Mouse (Mus musculus) intestine, embryonic 14.5 days (tissue): ENCODE data around the gene Pds5b. TPM values are rescaled to one million over a fixed set of nuclear protein-coding genes. Genes with fewer than 3 reads are reported as not detected.

ENCODE experiments used
- ATAC-seq: fragments of 200-750 bp; cut with Nextera tagmentation; replicated peaks from 2 replicates; pipeline ENCODE4 v1.8.0; 2017; ENCODE audit warnings: low read depth, moderate number of reproducible peaks, moderate TSS enrichment, moderate library complexity; ENCODE audit not compliant: low FRiP score, low TSS enrichment
- DNase-seq: peaks from one replicate; pipeline ENCODE4 v3.0.0-alpha.2; 2018; ENCODE audit warnings: low spot score
- H3K27ac ChIP-seq: fragments of 300-500 bp; sonication (generic); 2 replicates; pipeline ENCODE4 v1.5.1; 2014; ENCODE audit warnings: low read depth, mild to moderate bottlenecking, control low read depth
- H3K27me3 ChIP-seq: fragments of 300-500 bp; sonication (generic); replicated peaks from 2 replicates; pipeline ENCODE4 v1.6.1; 2014; ENCODE audit warnings: low read length, control low read depth; ENCODE audit not compliant: control insufficient read depth, insufficient read depth
- H3K36me3 ChIP-seq: fragments of 300-500 bp; sonication (generic); 2 replicates; pipeline ENCODE4 v1.6.1; 2014; ENCODE audit warnings: low read length, control low read depth; ENCODE audit not compliant: control insufficient read depth, insufficient read depth
- H3K4me1 ChIP-seq: fragments of 300-500 bp; sonication (generic); replicated peaks from 2 replicates; pipeline ENCODE4 v1.6.1; 2014; ENCODE audit warnings: low read length, control low read depth, mixed read lengths; ENCODE audit not compliant: control insufficient read depth, insufficient read depth
- H3K4me2 ChIP-seq: fragments of 300-500 bp; sonication (generic); 2 replicates; pipeline ENCODE4 v1.6.1; 2014; ENCODE audit warnings: low read length
- H3K4me3 ChIP-seq: fragments of 300-500 bp; sonication (generic); 2 replicates; pipeline ENCODE4 v1.5.1; 2014; ENCODE audit warnings: low read depth, low read length, control low read depth, mixed read lengths
- H3K9ac ChIP-seq: fragments of 300-500 bp; sonication (generic); 2 replicates; pipeline ENCODE4 v1.6.1; 2014; ENCODE audit warnings: mild to moderate bottlenecking, low read length
- H3K9me3 ChIP-seq: fragments of 300-500 bp; sonication (generic); 2 replicates; pipeline ENCODE4 v1.6.1; 2016; ENCODE audit warnings: low read length, control low read depth; ENCODE audit not compliant: control insufficient read depth
- WGBS: fragments of 180-500 bp; shearing (Covaris S2); extraction: QIAGEN DNeasy Blood & Tissue Kit; methylation state at CpG from one replicate; pipeline ENCODE4 v1.1.7; 2014; 5-methylcytosine and 5-hydroxymethylcytosine counted together
- polyA plus RNA-seq: library from polyadenylated mRNA; unstranded; fragments of >200 nt; fragmentation: Nextera tagmentation; extraction: Ambion mirVana; gene quantifications from 2 replicates; pipeline ENCODE4 v1.2.1, GENCODE M21; 2014

The Pds5b gene
- polyA plus RNA-seq, 1 experiment from 2014 or later = 37.3 TPM

GRCm38 (mm10) chr5:150788261-150788660 is 114.7 kb downstream of the Pds5b start:
- H3K27me3 ChIP-seq = no peaks in the 10 kb centered on the region
- H3K9ac ChIP-seq = no peak overlapping the region
- 95% methylated on average over 4 of the region's 4 CpGs for WGBS
- no peak overlapping the region for H3K4me3 ChIP-seq
- peaks cover 79% of the 10 kb centered on the region for H3K36me3 ChIP-seq
- H3K4me2 ChIP-seq = no peak overlapping the region
- no peaks in the 10 kb centered on the region for H3K4me1 ChIP-seq
- no peaks in the 10 kb centered on the region for H3K9me3 ChIP-seq
- DNase-seq (no peak), ATAC-seq (no peak)
- no peak overlapping the region for H3K27ac ChIP-seq

GRCm38 (mm10) chr5:150789039-150789438 is 115.5 kb downstream of the Pds5b start:
- no peak overlapping the region for H3K9ac ChIP-seq
- H3K9me3 ChIP-seq = no peaks in the 10 kb centered on the region
- no peaks in the 10 kb centered on the region for H3K27me3 ChIP-seq
- DNase-seq (no peak), ATAC-seq (no peak)
- H3K4me2 ChIP-seq = no peak overlapping the region
- H3K4me1 ChIP-seq = no peaks in the 10 kb centered on the region
- 96% methylated on average over 2 of the region's 2 CpGs for WGBS
- peaks cover 77% of the 10 kb centered on the region for H3K36me3 ChIP-seq
- no peak overlapping the region for H3K4me3 ChIP-seq
- no peak overlapping the region for H3K27ac ChIP-seq

GRCm38 (mm10) chr5:150794181-150794580 is 120.6 kb downstream of the Pds5b start:
- 71% methylated on average over 6 of the region's 6 CpGs for WGBS
- Histone ChIP-seq H3K27ac (no peak overlapping the region), H3K9ac (no peak overlapping the region), H3K27me3 (no peaks in the 10 kb centered on the region), H3K9me3 (no peaks in the 10 kb centered on the region), H3K36me3 (peaks cover 75% of the 10 kb centered on the region), H3K4me1 (no peaks in the 10 kb centered on the region), H3K4me3 (no peak overlapping the region), H3K4me2 (no peak overlapping the region)
- DNase-seq (no peak), ATAC-seq (no peak)

GRCm38 (mm10) chr5:150800056-150800455 is 126.5 kb downstream of the Pds5b start:
- H3K36me3 ChIP-seq = peaks cover 68% of the 10 kb centered on the region
- H3K9me3 ChIP-seq = no peaks in the 10 kb centered on the region
- H3K27me3 ChIP-seq = no peaks in the 10 kb centered on the region
- ATAC-seq (no peak), DNase-seq (no peak)
- 95% methylated on average over 2 of the region's 2 CpGs for WGBS
- no peak overlapping the region for H3K4me2 ChIP-seq
- no peaks in the 10 kb centered on the region for H3K4me1 ChIP-seq
- no peak overlapping the region for H3K9ac ChIP-seq
- no peak overlapping the region for H3K27ac ChIP-seq
- no peak overlapping the region for H3K4me3 ChIP-seq

- 77% methylated on average over 13 of the region's 13 CpGs for WGBS
- ATAC-seq = no peak
- Histone ChIP-seq H3K27ac (no peak overlapping the region), H3K36me3 (peaks cover 5% of the 10 kb centered on the region; the same call in 1 of the 2 replicates), H3K4me1 (no peaks in the 10 kb centered on the region), H3K4me2 (no peak overlapping the region), H3K4me3 (no peak overlapping the region), H3K9ac (no peak overlapping the region), H3K9me3 (no peaks in the 10 kb centered on the region), H3K27me3 (no peaks in the 10 kb centered on the region)
- DNase-seq = no peak
Measured at GRCm38 (mm10) chr5:150814111-150814990, 140.8 kb downstream of the Pds5b start.

GRCm38 (mm10) chr5:150815400-150815799 is 141.9 kb downstream of the Pds5b start:
- ATAC-seq (no peak), DNase-seq (no peak)
- H3K27ac ChIP-seq = no peak overlapping the region
- 87% methylated on average over 4 of the region's 4 CpGs for WGBS
- H3K36me3 ChIP-seq = no peaks in the 10 kb centered on the region
- H3K4me3 ChIP-seq = no peak overlapping the region
- H3K9ac ChIP-seq = no peak overlapping the region
- H3K9me3 ChIP-seq = no peaks in the 10 kb centered on the region
- no peak overlapping the region for H3K4me2 ChIP-seq
- H3K4me1 ChIP-seq = no peaks in the 10 kb centered on the region
- H3K27me3 ChIP-seq = no peaks in the 10 kb centered on the region

GRCm38 (mm10) chr5:150816775-150817174 is 143.2 kb downstream of the Pds5b start:
- Histone ChIP-seq H3K4me2 (no peak overlapping the region), H3K36me3 (no peaks in the 10 kb centered on the region), H3K4me3 (no peak overlapping the region), H3K27ac (no peak overlapping the region), H3K27me3 (no peaks in the 10 kb centered on the region), H3K9ac (no peak overlapping the region), H3K4me1 (no peaks in the 10 kb centered on the region), H3K9me3 (no peaks in the 10 kb centered on the region)
- no peak for ATAC-seq
- WGBS = 89% methylated on average over 5 of the region's 5 CpGs
- DNase-seq = no peak

GRCm38 (mm10) chr5:150818041-150818440 is 144.5 kb downstream of the Pds5b start:
- no peaks in the 10 kb centered on the region for H3K9me3 ChIP-seq
- H3K27ac ChIP-seq = no peak overlapping the region
- H3K36me3 ChIP-seq = no peaks in the 10 kb centered on the region
- no peak overlapping the region for H3K9ac ChIP-seq
- DNase-seq (no peak), ATAC-seq (no peak)
- H3K4me3 ChIP-seq = no peak overlapping the region
- H3K4me1 ChIP-seq = no peaks in the 10 kb centered on the region
- 44% methylated on average over 2 of the region's 2 CpGs for WGBS
- no peak overlapping the region for H3K4me2 ChIP-seq
- no peaks in the 10 kb centered on the region for H3K27me3 ChIP-seq

- Histone ChIP-seq H3K4me2 (no peak overlapping the region), H3K27me3 (no peaks in the 10 kb centered on the region), H3K9ac (no peak overlapping the region), H3K4me3 (no peak overlapping the region), H3K9me3 (no peaks in the 10 kb centered on the region), H3K36me3 (no peaks in the 10 kb centered on the region), H3K4me1 (no peaks in the 10 kb centered on the region), H3K27ac (no peak overlapping the region)
- 75% methylated on average over 4 of the region's 4 CpGs for WGBS
- ATAC-seq (no peak), DNase-seq (no peak)
Measured at GRCm38 (mm10) chr5:150818886-150819285, 145.3 kb downstream of the Pds5b start.
